Mouse (Mus musculus): ENCODE results near the gene Ap3d1. TPM values are rescaled to one million over a fixed set of nuclear protein-coding genes. Genes with fewer than 3 reads are reported as not detected.

The Ap3d1 gene
- total and polyA plus RNA-seq, 2 experiments from 2014 or later = 87.7 to 176 TPM

- ATAC-seq = no peak
- DNase-seq = no peak
Measured at GRCm38 (mm10) chr10:80784302-80784701, 42.2 kb upstream of the Ap3d1 start.

GRCm38 (mm10) chr10:80779565-80779964 lies 37.5 kb upstream of the Ap3d1 start:
- Histone ChIP-seq H3K4me2 (ENCODE audit: low read depth) (no peak overlapping the region), H3K9me3 (ENCODE audit: low read length) (no peaks in the 10 kb centered on the region), H3K4me3 (ENCODE audit: low read depth, low read length) (no peak overlapping the region), H3K4me1 (ENCODE audit: insufficient read depth) (no peaks in the 10 kb centered on the region), H3K9ac (no peak overlapping the region), H3K36me3 (ENCODE audit: insufficient read depth) (peaks cover 100% of the 10 kb centered on the region), H3K27ac (ENCODE audit: low read depth, low read length) (no peak overlapping the region), H3K27me3 (ENCODE audit: insufficient read depth, low read length) (no peaks in the 10 kb centered on the region)
- ATAC-seq (no peak), DNase-seq (no peak)
- TF ChIP-seq CTCF (IDR thresholded peaks at IDR 0.05; ENCODE audit: low read depth) = no peak

More at GRCm38 (mm10) chr10:80784302-80784701, 42.2 kb upstream of the Ap3d1 start:
- H3K27ac ChIP-seq (ENCODE audit: low read depth, low read length) = no peak overlapping the region
- H3K9ac ChIP-seq = no peak overlapping the region
- no peaks in the 10 kb centered on the region for H3K27me3 ChIP-seq (ENCODE audit: insufficient read depth, low read length)
- H3K4me3 ChIP-seq (ENCODE audit: low read depth, low read length) = no peak overlapping the region
- TF ChIP-seq CTCF (IDR thresholded peaks at IDR 0.05; ENCODE audit: low read depth) = no peak
- peaks cover 100% of the 10 kb centered on the region for H3K36me3 ChIP-seq (ENCODE audit: insufficient read depth)
- H3K4me1 ChIP-seq (ENCODE audit: insufficient read depth) = no peaks in the 10 kb centered on the region
- WGBS = 98% methylated on average over 2 of the region's 2 CpGs
- no peak overlapping the region for H3K4me2 ChIP-seq (ENCODE audit: low read depth)
- no peaks in the 10 kb centered on the region for H3K9me3 ChIP-seq (ENCODE audit: low read length)

DNA sequence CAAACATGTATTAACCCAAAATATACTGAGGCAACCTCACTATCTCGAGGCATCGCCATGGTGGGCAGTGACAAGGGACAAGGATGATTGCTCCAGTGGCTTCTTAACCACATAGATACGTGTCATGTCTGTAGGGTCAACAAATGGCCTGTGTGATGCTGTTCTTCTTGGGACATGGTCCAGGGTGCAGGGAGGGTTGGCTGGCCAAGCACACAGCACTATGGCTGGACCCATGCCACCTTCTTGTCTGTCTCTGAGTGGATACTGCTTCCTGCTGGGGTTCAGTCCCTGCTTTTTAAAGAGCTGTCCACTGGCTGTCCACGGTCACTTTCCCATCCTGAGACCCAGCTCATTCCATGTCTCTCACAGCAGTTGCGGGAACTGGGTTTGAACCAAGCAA lies 35.1 kb upstream of the Ap3d1 start:
- no peak overlapping the region for H3K27ac ChIP-seq (ENCODE audit: low read depth, low read length)
- no peak overlapping the region for H3K9ac ChIP-seq
- no peaks in the 10 kb centered on the region for H3K27me3 ChIP-seq (ENCODE audit: insufficient read depth, low read length)
- no peak for TF ChIP-seq CTCF (IDR thresholded peaks at IDR 0.05; ENCODE audit: low read depth)
- ATAC-seq (no peak), DNase-seq (no peak)
- H3K4me2 ChIP-seq (ENCODE audit: low read depth) = no peak overlapping the region
- H3K9me3 ChIP-seq (ENCODE audit: low read length) = no peaks in the 10 kb centered on the region
- no peak overlapping the region for H3K4me3 ChIP-seq (ENCODE audit: low read depth, low read length)
- H3K36me3 ChIP-seq (ENCODE audit: insufficient read depth) = peaks cover 97% of the 10 kb centered on the region
- H3K4me1 ChIP-seq (ENCODE audit: insufficient read depth) = peaks cover 6% of the 10 kb centered on the region; the same call in 1 of the 2 replicates
- 88% methylated on average over 5 of the region's 5 CpGs for WGBS

GRCm38 (mm10) chr10:80776358-80776869 lies 34.4 kb upstream of the Ap3d1 start:
- TF ChIP-seq CTCF (IDR thresholded peaks at IDR 0.05; ENCODE audit: low read depth) = no peak
- Histone ChIP-seq H3K4me3 (ENCODE audit: low read depth, low read length) (no peak overlapping the region), H3K9ac (no peak overlapping the region), H3K4me2 (ENCODE audit: low read depth) (no peak overlapping the region), H3K9me3 (ENCODE audit: low read length) (no peaks in the 10 kb centered on the region), H3K27me3 (ENCODE audit: insufficient read depth, low read length) (no peaks in the 10 kb centered on the region), H3K27ac (ENCODE audit: low read depth, low read length) (no peak overlapping the region), H3K4me1 (ENCODE audit: insufficient read depth) (peaks cover 6% of the 10 kb centered on the region; the same call in 1 of the 2 replicates), H3K36me3 (ENCODE audit: insufficient read depth) (peaks cover 97% of the 10 kb centered on the region)
- no peak for ATAC-seq
- no peak for DNase-seq
- WGBS = 95% methylated on average over 6 of the region's 6 CpGs

DNA sequence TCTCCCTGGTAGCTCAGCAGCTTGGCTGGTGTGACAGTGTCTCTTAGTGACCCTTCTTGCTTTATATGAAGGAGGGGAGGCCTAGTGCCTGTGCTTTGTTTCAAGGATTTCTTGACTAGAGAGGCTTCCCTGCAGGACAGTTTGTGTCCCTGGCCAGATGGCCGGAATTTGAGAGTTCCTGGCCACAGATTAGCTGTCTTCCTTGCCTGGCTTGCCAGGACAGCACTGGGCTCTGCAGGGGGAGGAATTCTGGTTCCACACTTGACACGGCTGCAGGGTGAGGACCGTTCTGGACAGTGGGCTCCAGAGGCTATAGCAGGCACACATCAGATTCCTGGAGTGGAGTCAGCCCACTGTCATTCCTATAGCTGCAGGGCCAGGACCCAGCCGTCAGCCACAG lies 33.7 kb upstream of the Ap3d1 start:
- Histone ChIP-seq H3K4me1 (ENCODE audit: insufficient read depth) (peaks cover 6% of the 10 kb centered on the region; the same call in 1 of the 2 replicates), H3K4me2 (ENCODE audit: low read depth) (no peak overlapping the region), H3K9ac (no peak overlapping the region), H3K27ac (ENCODE audit: low read depth, low read length) (no peak overlapping the region), H3K27me3 (ENCODE audit: insufficient read depth, low read length) (no peaks in the 10 kb centered on the region), H3K36me3 (ENCODE audit: insufficient read depth) (peaks cover 97% of the 10 kb centered on the region), H3K4me3 (ENCODE audit: low read depth, low read length) (no peak overlapping the region), H3K9me3 (ENCODE audit: low read length) (no peaks in the 10 kb centered on the region)
- DNase-seq (no peak), ATAC-seq (no peak)
- 96% methylated on average over 4 of the region's 4 CpGs for WGBS
- no peak for TF ChIP-seq CTCF (IDR thresholded peaks at IDR 0.05; ENCODE audit: low read depth)

DNA sequence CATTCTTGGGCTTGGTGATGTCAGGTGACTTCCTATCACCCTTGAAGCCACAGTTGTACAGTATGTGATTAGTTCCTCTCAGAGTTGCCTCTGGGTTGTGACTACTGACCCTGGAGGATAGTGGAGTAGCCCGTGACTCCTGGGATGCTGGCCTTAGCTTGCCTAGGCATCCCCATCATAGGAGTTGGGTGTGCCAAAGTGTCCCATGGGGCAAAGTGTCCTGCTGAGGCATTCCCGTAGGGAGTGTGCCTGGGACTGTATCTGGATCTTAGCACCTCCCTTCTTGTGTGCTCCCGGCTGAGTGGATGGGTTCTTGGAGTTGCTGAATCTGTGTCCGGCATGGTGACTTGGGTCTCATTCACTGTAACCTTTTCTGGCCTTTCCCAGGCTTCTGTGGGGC lies 32.9 kb upstream of the Ap3d1 start:
- H3K36me3 ChIP-seq (ENCODE audit: insufficient read depth) = peaks cover 97% of the 10 kb centered on the region
- H3K4me1 ChIP-seq (ENCODE audit: insufficient read depth) = peaks cover 6% of the 10 kb centered on the region; the same call in 1 of the 2 replicates
- H3K27me3 ChIP-seq (ENCODE audit: insufficient read depth, low read length) = no peaks in the 10 kb centered on the region
- no peaks in the 10 kb centered on the region for H3K9me3 ChIP-seq (ENCODE audit: low read length)
- peak overlapping the region; percentile 85; the same call in 1 of the 2 replicates for H3K27ac ChIP-seq (ENCODE audit: low read depth, low read length)
- TF ChIP-seq CTCF (IDR thresholded peaks at IDR 0.05; ENCODE audit: low read depth) = no peak
- 90% methylated on average over 4 of the region's 4 CpGs for WGBS
- DNase-seq = no peak
- no peak overlapping the region for H3K4me3 ChIP-seq (ENCODE audit: low read depth, low read length)
- no peak overlapping the region for H3K4me2 ChIP-seq (ENCODE audit: low read depth)
- ATAC-seq = peak; percentile 10; the same call in 1 of the 2 replicates
- no peak overlapping the region for H3K9ac ChIP-seq

DNA sequence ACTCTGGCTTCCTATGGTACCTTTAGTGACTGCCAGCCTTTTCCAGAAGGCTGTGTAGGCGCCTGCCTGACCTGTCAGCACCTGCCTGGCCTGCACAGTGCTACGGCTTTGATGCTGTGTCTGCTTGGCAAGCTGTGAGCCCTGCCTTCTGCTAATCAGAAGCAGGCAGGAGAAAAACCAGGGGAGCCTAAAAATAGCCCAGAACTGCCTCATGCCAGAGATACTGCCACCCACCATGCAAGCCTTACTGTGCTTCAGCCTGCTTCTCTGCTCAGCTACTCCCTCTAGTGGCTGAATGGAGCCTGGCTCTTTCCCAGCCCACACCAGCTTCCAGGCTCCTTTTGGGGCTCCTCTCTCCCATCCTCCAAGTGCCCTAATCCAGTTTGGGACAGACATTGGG lies 32.5 kb upstream of the Ap3d1 start:
- Histone ChIP-seq H3K4me2 (ENCODE audit: low read depth) (no peak overlapping the region), H3K9ac (peak overlapping the region; percentile 22; the same call in 1 of the 2 replicates), H3K27ac (ENCODE audit: low read depth, low read length) (peak overlapping the region; percentile 85), H3K4me3 (ENCODE audit: low read depth, low read length) (no peak overlapping the region), H3K36me3 (ENCODE audit: insufficient read depth) (peaks cover 97% of the 10 kb centered on the region), H3K4me1 (ENCODE audit: insufficient read depth) (peaks cover 6% of the 10 kb centered on the region; the same call in 1 of the 2 replicates), H3K9me3 (ENCODE audit: low read length) (no peaks in the 10 kb centered on the region), H3K27me3 (ENCODE audit: insufficient read depth, low read length) (no peaks in the 10 kb centered on the region)
- WGBS = 23% methylated on average over 2 of the region's 2 CpGs
- ATAC-seq = peak; percentile 97
- peak; percentile 95 for TF ChIP-seq CTCF (IDR thresholded peaks at IDR 0.05; ENCODE audit: low read depth)
- peak; percentile 87 for DNase-seq

All from forebrain, postnatal 0 days (tissue).